Mouse (Mus musculus) brown adipose tissue, adult 24 weeks (tissue): Measurements from ENCODE around the gene Gpr35. TPM values are rescaled to one million over a fixed set of nuclear protein-coding genes. Genes with fewer than 3 reads are reported as not detected.

ENCODE experiments used
- H3K27ac ChIP-seq: fragments of 200-500 bp; replicated peaks from 2 replicates; pipeline ENCODE4 v1.5.1; 2012; ENCODE audit warnings: low read depth, mild to moderate bottlenecking, low read length
- H3K4me1 ChIP-seq: fragments of 200-500 bp; 2 replicates; pipeline ENCODE4 v1.6.1; 2012; ENCODE audit warnings: low read length, mixed read lengths; ENCODE audit not compliant: control insufficient read depth, insufficient read depth, insufficient read length
- H3K4me3 ChIP-seq: fragments of 200-500 bp; 2 replicates; pipeline ENCODE4 v1.5.1; 2012; ENCODE audit warnings: low read depth, mild to moderate bottlenecking, low read length, moderate library complexity; ENCODE audit not compliant: insufficient read depth
- polyA plus RNA-seq: library from polyadenylated mRNA; stranded (reverse); fragments of >200 nt; gene quantifications from 2 replicates; pipeline ENCODE4 v1.2.4, GENCODE M21; 2012; ENCODE audit not compliant: missing spikeins, insufficient read depth, insufficient read length

Gene Gpr35
- polyA plus RNA-seq, 1 experiment: not detected

GRCm38 (mm10) chr1:92988894-92989293, 38.2 kb downstream of the Gpr35 start:
- H3K27ac ChIP-seq: no peak overlapping the region
- no peaks in the 10 kb centered on the region for H3K4me1 ChIP-seq
- H3K4me3 ChIP-seq: no peak overlapping the region

GRCm38 (mm10) chr1:92989891-92990290, 39.2 kb downstream of the Gpr35 start:
- no peak overlapping the region for H3K4me3 ChIP-seq

DNA sequence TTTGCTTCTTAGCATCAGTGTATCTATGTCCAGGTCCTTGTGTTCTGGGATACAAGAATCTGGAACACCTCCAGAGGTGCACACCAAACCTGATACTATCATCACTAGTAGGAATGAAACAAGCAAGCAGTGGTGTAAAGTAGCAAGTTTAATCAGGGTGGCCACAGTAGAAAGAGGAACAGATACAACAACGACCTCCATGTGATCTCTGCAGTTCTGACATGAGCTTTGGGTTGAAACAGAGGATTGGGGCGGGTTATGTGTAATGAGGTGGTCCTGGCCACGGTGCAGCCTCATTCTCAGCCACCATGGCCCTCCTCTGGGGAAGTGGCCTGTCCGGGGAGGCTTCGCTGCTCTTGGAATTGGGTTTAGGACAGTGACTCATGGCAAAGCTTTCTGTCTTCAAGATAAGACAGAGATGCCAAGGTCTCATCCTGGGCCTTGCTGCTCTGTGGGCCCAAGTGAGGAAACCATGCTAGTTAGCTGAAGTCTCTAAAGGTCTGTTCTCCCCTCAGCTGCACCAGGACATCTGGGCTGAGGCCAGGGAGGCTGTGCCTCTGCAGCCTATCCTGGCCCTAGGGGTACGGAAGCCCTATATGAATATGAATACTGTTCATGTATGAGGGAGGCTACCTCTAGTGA, 41.7 kb downstream of the Gpr35 start:
- Histone ChIP-seq H3K4me1 (no peaks in the 10 kb centered on the region), H3K27ac (no peak overlapping the region), H3K4me3 (no peak overlapping the region)

More at GRCm38 (mm10) chr1:92989891-92990290, 39.2 kb downstream of the Gpr35 start:
- no peak overlapping the region for H3K27ac ChIP-seq
- no peaks in the 10 kb centered on the region for H3K4me1 ChIP-seq

GRCm38 (mm10) chr1:92992880-92993279, 42.2 kb downstream of the Gpr35 start:
- H3K4me1 ChIP-seq: no peaks in the 10 kb centered on the region
- H3K27ac ChIP-seq: no peak overlapping the region
- no peak overlapping the region for H3K4me3 ChIP-seq

GRCm38 (mm10) chr1:93006061-93006460, 55.4 kb downstream of the Gpr35 start, which contains the start of gene Aqp12:
Gene Aqp12 (plus strand): TSS chr1:93006334.
- Histone ChIP-seq H3K4me1 (no peaks in the 10 kb centered on the region), H3K27ac (no peak within 1 kb of the TSS), H3K4me3 (no peak within 1 kb of the TSS)

DNA sequence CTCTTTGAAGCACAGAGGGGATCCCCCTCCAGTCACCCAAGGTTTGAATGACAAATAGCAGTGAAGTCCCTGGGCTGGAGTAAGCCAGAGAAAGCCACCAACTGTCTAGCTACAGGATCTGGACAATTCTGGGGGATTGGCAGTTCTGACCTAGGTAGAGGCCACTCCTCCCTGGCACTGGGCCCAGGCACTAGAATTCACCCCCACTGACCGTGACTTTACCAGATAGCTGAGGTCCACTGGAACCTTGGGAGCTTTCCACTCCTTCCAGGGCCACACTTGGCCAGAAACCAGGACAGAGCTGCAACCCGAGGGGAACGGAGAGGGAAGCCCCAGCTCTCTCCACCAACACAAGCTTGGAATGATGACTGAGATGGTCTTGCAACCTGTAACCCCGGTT, 58.5 kb downstream of the Gpr35 start:
- Histone ChIP-seq H3K4me3 (no peak overlapping the region), H3K4me1 (no peaks in the 10 kb centered on the region), H3K27ac (no peak overlapping the region)

- H3K4me3 ChIP-seq: no peak overlapping the region
- no peak overlapping the region for H3K27ac ChIP-seq
- no peaks in the 10 kb centered on the region for H3K4me1 ChIP-seq
These were observed 60.1 kb downstream of the Gpr35 start for GRCm38 (mm10) chr1:93010731-93011130.

GRCm38 (mm10) chr1:93012103-93012585, 61.5 kb downstream of the Gpr35 start:
- H3K27ac ChIP-seq: no peak overlapping the region
- H3K4me3 ChIP-seq: no peak overlapping the region

DNA sequence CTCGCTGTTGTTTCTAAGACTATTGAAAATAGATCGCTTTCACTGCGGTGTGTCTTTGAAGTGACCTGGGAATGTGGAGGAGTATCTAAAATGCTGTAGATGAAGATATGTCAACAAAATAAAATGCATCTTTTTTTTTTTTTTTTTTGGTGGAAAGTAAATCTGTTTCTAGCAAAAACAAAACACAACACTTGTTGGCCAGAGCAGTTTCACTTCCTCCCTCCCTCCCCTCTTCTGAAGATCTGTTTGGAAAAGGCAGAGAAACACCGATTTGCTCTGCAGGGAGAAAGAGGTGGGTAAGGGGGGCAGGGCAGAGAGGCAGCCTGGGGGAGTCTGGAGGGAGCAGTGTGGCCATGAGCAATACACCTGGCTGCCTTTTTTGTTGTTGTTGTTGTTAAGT, 62.7 kb downstream of the Gpr35 start:
- H3K4me3 ChIP-seq: no peak overlapping the region
- H3K27ac ChIP-seq: no peak overlapping the region
- no peaks in the 10 kb centered on the region for H3K4me1 ChIP-seq

More at GRCm38 (mm10) chr1:93012103-93012585, 61.5 kb downstream of the Gpr35 start:
- H3K4me1 ChIP-seq: no peaks in the 10 kb centered on the region

DNA sequence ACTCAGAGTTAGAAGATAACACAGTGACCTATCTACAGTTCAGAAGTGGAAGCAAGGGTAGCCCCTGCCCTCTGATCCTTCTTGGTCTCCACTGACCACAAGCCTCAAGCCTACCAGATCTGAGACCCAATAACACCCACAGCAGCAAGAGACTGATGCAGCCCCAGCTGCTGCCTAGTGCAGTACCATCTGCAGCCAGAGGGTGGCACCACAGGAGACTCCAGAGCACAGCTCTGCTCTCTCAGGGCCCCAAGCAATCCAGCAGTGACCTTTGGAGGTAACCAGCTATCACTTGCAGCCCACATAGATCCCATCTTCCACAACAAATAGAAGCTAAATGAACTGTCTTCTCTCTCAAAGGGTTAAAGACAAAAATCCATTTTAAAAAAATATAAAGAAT, 63.8 kb downstream of the Gpr35 start:
- Histone ChIP-seq H3K4me1 (no peaks in the 10 kb centered on the region), H3K27ac (no peak overlapping the region), H3K4me3 (no peak overlapping the region)

GRCm38 (mm10) chr1:93015136-93015535, 64.5 kb downstream of the Gpr35 start:
- H3K27ac ChIP-seq: no peak overlapping the region
- H3K4me3 ChIP-seq: no peak overlapping the region
- H3K4me1 ChIP-seq: no peaks in the 10 kb centered on the region

DNA sequence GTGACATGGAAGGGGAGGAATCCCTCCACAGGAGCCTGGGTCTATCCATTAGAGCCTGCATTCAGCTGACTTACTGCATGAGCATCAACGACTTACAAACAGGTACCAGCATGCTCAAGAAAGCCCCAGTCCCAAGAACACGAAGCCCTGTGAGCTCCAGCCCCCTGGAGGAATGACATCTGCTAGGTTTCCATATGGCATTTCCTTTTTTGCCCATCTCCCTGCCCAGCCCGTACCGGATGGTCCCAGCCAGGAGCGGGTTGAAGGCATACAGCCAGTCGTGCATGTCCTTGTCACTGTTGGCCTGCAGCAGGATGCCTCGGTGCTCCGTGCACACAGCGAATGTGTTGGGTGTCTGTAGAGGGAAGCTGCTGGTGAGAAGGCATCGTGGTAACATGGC, 68.1 kb downstream of the Gpr35 start:
- H3K27ac ChIP-seq: no peak overlapping the region
- no peak overlapping the region for H3K4me3 ChIP-seq
- no peaks in the 10 kb centered on the region for H3K4me1 ChIP-seq

GRCm38 (mm10) chr1:93020602-93021001, 69.9 kb downstream of the Gpr35 start:
- no peak overlapping the region for H3K27ac ChIP-seq

GRCm38 (mm10) chr1:93026600-93026999, 75.9 kb downstream of the Gpr35 start:
- H3K27ac ChIP-seq: no peak overlapping the region
- H3K4me3 ChIP-seq: no peak overlapping the region
- H3K4me1 ChIP-seq: peaks cover 4% of the 10 kb centered on the region; the same call in 1 of the 2 replicates

More at GRCm38 (mm10) chr1:93020602-93021001, 69.9 kb downstream of the Gpr35 start:
- H3K4me3 ChIP-seq: no peak overlapping the region
- H3K4me1 ChIP-seq: no peaks in the 10 kb centered on the region

- Histone ChIP-seq H3K4me1 (peaks cover 4% of the 10 kb centered on the region; the same call in 1 of the 2 replicates), H3K4me3 (no peak overlapping the region), H3K27ac (no peak overlapping the region)
These were observed 78.7 kb downstream of the Gpr35 start for GRCm38 (mm10) chr1:93029387-93029786.

DNA sequence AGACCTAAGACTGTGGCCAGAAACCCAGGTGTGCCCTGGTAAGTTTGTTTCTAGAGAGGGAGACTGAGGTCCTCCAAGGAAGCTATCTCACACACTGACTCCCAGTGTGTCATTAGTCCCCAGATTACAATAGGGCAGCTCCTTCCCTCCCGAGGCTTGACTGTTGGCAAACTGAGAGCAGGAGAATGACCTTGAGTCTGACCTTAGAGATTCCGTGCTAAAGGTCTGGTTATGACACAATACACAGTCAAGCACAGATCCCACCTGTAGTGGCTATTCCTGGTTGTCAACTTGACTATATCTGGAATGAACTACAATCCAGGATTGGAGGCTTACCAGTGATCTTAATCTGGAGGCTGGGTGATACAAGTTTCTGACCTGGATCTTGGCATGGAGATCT, 79.4 kb downstream of the Gpr35 start:
- Histone ChIP-seq H3K4me1 (peaks cover 4% of the 10 kb centered on the region; the same call in 1 of the 2 replicates), H3K4me3 (no peak overlapping the region), H3K27ac (no peak overlapping the region)
